Mouse (Mus musculus): ENCODE measurements around the gene 2310022B05Rik.

Gene 2310022B05Rik

GRCm38 (mm10) chr8:124663112-124663873 lies at the start of gene 2310022B05Rik:
Gene 2310022B05Rik (minus strand): TSS chr8:124663369.
- peak; percentile 51 to 86 for DNase-seq (ENCODE audit: low spot score in 2 of 2)

GRCm38 (mm10) chr8:124705823-124706222 lies 42.7 kb upstream of the 2310022B05Rik start:
- DNase-seq (ENCODE audit: low spot score in 2 of 2): no peak

GRCm38 (mm10) chr8:124704376-124704775 lies 41.2 kb upstream of the 2310022B05Rik start:
- no peak for DNase-seq (ENCODE audit: low spot score in 2 of 2)

- DNase-seq (ENCODE audit: low spot score in 2 of 2): no peak
Observed at GRCm38 (mm10) chr8:124703526-124703925, 40.4 kb upstream of the 2310022B05Rik start.

- no peak for DNase-seq (ENCODE audit: low spot score in 2 of 2)
Observed at GRCm38 (mm10) chr8:124702183-124702582, 39.0 kb upstream of the 2310022B05Rik start.

- DNase-seq (ENCODE audit: low spot score in 2 of 2): no peak
Observed at GRCm38 (mm10) chr8:124701023-124701422, 37.9 kb upstream of the 2310022B05Rik start.

- DNase-seq (ENCODE audit: low spot score in 2 of 2): no peak
Observed at GRCm38 (mm10) chr8:124700271-124700670, 37.1 kb upstream of the 2310022B05Rik start.

GRCm38 (mm10) chr8:124695424-124696100 lies 32.4 kb upstream of the 2310022B05Rik start:
- DNase-seq (ENCODE audit: low spot score in 2 of 2): no peak

- no peak for DNase-seq (ENCODE audit: low spot score in 2 of 2)
Observed at GRCm38 (mm10) chr8:124691706-124692105, 28.5 kb upstream of the 2310022B05Rik start.

GRCm38 (mm10) chr8:124688899-124689298 lies 25.7 kb upstream of the 2310022B05Rik start:
- DNase-seq (ENCODE audit: low spot score in 2 of 2): no peak

GRCm38 (mm10) chr8:124682218-124682617 lies 19.0 kb upstream of the 2310022B05Rik start:
- DNase-seq (ENCODE audit: low spot score in 2 of 2): no peak

- DNase-seq (ENCODE audit: low spot score in 2 of 2): no peak
Observed at GRCm38 (mm10) chr8:124681792-124682157, 18.6 kb upstream of the 2310022B05Rik start.

GRCm38 (mm10) chr8:124681077-124681791 lies 18.1 kb upstream of the 2310022B05Rik start:
- DNase-seq (ENCODE audit: low spot score in 2 of 2): no peak

GRCm38 (mm10) chr8:124678246-124678645 lies 15.1 kb upstream of the 2310022B05Rik start:
- no peak for DNase-seq (ENCODE audit: low spot score in 2 of 2)

- peak; percentile 79 to 93 for DNase-seq (ENCODE audit: low spot score in 2 of 2)
Observed at GRCm38 (mm10) chr8:124677486-124677885, 14.3 kb upstream of the 2310022B05Rik start.

GRCm38 (mm10) chr8:124677078-124677477 lies 13.9 kb upstream of the 2310022B05Rik start:
- peak in 1 of 2 experiments; percentile 49 for DNase-seq (ENCODE audit: low spot score in 2 of 2)

GRCm38 (mm10) chr8:124676661-124677060 lies 13.5 kb upstream of the 2310022B05Rik start:
- peak in 1 of 2 experiments; percentile 54 for DNase-seq (ENCODE audit: low spot score in 2 of 2)

GRCm38 (mm10) chr8:124672345-124672744 lies 9.2 kb upstream of the 2310022B05Rik start:
- DNase-seq (ENCODE audit: low spot score in 2 of 2): no peak

- DNase-seq (ENCODE audit: low spot score in 2 of 2): no peak
Observed at GRCm38 (mm10) chr8:124668798-124669197, 5.6 kb upstream of the 2310022B05Rik start.

- no peak for DNase-seq (ENCODE audit: low spot score in 2 of 2)
Observed at GRCm38 (mm10) chr8:124664414-124664813, 1.2 kb upstream of the 2310022B05Rik start.

- DNase-seq (ENCODE audit: low spot score in 2 of 2): no peak
Observed at GRCm38 (mm10) chr8:124663874-124664230, 683 bp upstream of the 2310022B05Rik start.

- DNase-seq (ENCODE audit: low spot score in 2 of 2): no peak
Observed at GRCm38 (mm10) chr8:124662446-124663111, 590 bp downstream of the 2310022B05Rik start.
